Mouse (Mus musculus): ENCODE results near the gene Tmem38a. TPM values are rescaled to one million over a fixed set of nuclear protein-coding genes. Genes with fewer than 3 reads are reported as not detected.

Tmem38a gene
- 466 TPM for polyA plus RNA-seq (2014; fragmentation: Illumina TruSeq; extraction: RNeasy Lipid Tissue Mini Kit (QIAGEN cat#74804); ENCODE audit: low read depth, low replicate concordance)

DNA sequence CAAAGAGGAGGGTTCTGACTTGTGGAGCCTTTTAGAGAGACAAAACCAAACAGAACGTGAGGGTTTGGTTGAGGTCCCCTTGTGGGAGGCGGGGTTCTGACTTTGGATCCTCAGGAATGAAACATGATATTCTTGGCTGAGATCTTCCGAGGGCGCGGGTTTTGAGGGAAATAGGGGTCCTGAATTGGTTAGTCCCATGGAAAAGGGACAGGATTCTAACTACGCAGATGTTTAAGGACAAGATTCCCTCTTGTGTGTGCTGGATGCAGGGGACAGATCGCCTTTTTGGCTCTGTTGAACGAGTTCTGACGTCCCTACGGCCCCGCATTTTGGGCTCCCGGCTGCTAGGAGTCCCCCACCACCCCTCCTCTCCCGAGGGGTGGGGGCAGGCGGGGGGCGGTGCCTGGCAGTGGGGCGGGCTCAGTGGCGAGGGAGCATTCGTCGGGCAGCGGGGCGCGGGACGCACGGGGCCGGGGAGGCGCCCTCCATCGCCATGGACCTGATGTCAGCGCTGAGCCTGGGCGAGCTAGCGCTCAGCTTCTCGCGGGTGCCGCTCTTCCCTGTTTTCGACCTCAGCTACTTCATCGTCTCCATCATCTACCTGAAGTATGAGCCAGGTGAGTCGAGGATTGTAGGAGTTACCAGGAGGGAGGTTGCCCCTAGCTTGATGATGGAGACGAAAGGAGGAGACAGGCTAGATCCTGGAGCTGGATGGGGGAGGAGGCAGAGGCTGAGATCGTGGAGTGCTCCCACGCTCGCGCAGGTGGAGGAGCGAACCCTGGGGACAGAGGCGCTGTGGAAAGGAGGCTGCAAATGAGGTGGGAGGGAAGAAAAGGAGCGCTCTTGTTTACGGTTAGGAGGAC lies at the start of gene Tmem38a:
TSS of gene Tmem38a (plus strand) at position 445 of the 863 bp plus-strand sequence.

DNA sequence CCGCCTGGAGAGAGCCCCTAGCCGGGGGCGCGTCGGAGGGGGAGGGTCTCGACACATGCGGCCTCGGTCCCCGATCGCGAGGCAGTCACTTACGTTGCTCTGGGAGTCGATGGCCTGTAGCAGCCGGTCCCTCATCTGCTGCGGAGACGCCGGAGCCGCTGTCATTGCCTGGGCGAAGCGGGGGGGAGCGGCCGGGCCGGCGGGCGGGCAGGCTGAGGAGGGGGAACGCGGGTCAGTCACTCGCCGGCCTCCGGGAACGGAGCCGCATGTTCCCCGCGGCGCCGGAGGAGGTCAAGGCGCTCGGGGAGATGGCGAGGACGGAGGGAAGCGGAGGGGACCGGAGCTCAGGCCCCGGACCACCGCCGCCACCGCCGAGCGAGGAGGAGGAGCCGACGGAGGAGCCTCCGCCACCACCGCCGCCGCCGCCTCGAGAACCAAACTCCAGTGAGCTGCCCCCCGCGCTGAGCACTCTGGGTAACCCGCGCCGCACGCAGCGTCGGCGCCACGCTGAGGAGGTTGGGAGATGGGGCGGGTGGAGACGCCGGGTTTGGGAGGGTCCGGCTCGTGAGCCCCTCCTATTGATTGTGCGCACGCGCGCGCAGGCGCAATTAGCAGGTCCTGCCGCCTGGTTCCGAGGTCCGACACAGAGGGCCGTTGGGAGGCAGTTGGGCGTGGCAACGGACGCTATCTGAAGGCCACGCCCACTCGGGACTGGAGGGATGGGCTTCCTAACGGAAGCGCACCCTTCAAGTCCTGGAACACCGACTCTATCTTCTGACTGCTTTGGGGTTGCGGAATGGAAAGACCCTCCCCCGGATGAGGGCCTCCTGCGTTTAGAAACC lies 23.8 kb upstream of the Tmem38a start, which contains the start of gene Med26:
TSS of gene Med26 (minus strand) at position 469 of the 842 bp plus-strand sequence.

DNA sequence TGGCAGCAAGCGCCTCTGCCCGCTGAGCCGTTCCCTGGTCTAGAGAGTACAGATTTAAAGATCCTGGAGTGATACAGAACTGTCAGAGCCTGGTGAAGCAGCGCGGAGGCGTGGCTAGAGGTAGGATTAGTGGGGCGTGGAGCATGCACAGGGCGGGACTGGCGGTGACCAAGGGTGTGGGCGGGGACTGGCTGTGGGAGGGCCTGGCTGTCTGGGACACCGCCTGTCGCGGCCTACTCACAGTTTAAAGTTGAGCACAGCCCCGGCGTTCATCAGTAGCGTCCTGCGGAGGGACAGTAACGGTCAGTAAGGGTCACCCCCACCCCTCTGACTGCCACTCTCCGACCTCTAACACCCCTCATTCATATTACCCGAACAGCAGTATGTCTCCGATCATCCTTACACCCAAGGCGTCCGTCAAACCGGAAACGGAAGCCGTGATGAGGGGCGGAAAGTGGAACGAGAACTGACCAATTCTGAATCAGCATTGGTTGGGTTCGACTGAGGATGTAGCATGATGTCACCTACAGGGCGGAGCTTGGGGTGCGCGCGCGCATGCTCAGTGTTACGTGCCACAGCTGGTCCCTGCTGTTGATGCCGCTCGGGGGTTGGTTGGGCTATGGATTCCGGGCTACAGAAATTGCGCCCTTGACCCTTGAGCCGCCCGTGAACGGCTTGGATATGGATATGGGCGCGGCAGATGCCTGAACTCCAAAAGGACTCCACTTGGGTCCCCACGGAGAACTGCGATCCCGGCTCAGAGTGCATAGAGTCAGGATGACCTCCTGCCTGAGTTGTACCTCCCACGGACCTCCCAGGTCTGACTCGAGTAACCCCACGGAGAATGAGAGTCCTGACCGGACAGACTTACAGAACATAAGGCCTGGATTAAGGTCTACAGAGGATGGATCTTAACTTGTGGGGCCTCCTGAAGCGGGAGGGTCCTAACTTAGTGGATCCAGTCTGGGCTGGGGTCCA lies 933 bp upstream of the Tmem38a start, which contains the start of gene Smim7:
TSS of gene Smim7 (minus strand) at position 456 of the 978 bp plus-strand sequence.

Other genes with a start within 250 kb of the Tmem38a start
- 42.1 TPM for gene Eps15l1, start 150.6 kb upstream of the Tmem38a start, polyA plus RNA-seq (2014; fragmentation: Illumina TruSeq; extraction: RNeasy Lipid Tissue Mini Kit (QIAGEN cat#74804); ENCODE audit: low read depth, low replicate concordance)
- gene Calr3, start 128.2 kb upstream of the Tmem38a start, polyA plus RNA-seq (2014; fragmentation: Illumina TruSeq; extraction: RNeasy Lipid Tissue Mini Kit (QIAGEN cat#74804); ENCODE audit: low read depth, low replicate concordance): 40.0 TPM
- 4.9 TPM for gene 1700030K09Rik, start 128.2 kb upstream of the Tmem38a start, polyA plus RNA-seq (2014; fragmentation: Illumina TruSeq; extraction: RNeasy Lipid Tissue Mini Kit (QIAGEN cat#74804); ENCODE audit: low read depth, low replicate concordance)
- gene Cherp, start 96.8 kb upstream of the Tmem38a start, polyA plus RNA-seq (2014; fragmentation: Illumina TruSeq; extraction: RNeasy Lipid Tissue Mini Kit (QIAGEN cat#74804); ENCODE audit: low read depth, low replicate concordance): 22.3 TPM
- gene Slc35e1, start 79.4 kb upstream of the Tmem38a start, polyA plus RNA-seq (2014; fragmentation: Illumina TruSeq; extraction: RNeasy Lipid Tissue Mini Kit (QIAGEN cat#74804); ENCODE audit: low read depth, low replicate concordance): 58.8 TPM
- 6.9 TPM for gene Med26, start 23.8 kb upstream of the Tmem38a start, polyA plus RNA-seq (2014; fragmentation: Illumina TruSeq; extraction: RNeasy Lipid Tissue Mini Kit (QIAGEN cat#74804); ENCODE audit: low read depth, low replicate concordance)
- gene Smim7, start 967 bp upstream of the Tmem38a start, polyA plus RNA-seq (2014; fragmentation: Illumina TruSeq; extraction: RNeasy Lipid Tissue Mini Kit (QIAGEN cat#74804); ENCODE audit: low read depth, low replicate concordance): 103 TPM
- gene Nwd1, start 74.7 kb downstream of the Tmem38a start, polyA plus RNA-seq (2014; fragmentation: Illumina TruSeq; extraction: RNeasy Lipid Tissue Mini Kit (QIAGEN cat#74804); ENCODE audit: low read depth, low replicate concordance): 0.21 TPM
- 82.5 TPM for gene Sin3b, start 151.2 kb downstream of the Tmem38a start, polyA plus RNA-seq (2014; fragmentation: Illumina TruSeq; extraction: RNeasy Lipid Tissue Mini Kit (QIAGEN cat#74804); ENCODE audit: low read depth, low replicate concordance)
- 0.68 TPM for gene F2rl3, start 189.8 kb downstream of the Tmem38a start, polyA plus RNA-seq (2014; fragmentation: Illumina TruSeq; extraction: RNeasy Lipid Tissue Mini Kit (QIAGEN cat#74804); ENCODE audit: low read depth, low replicate concordance)